Mouse (Mus musculus) intestine, postnatal 0 days (tissue): ENCODE measurements around the gene Pla1a. TPM values are rescaled to one million over a fixed set of nuclear protein-coding genes. Genes with fewer than 3 reads are reported as not detected.

Experiments
- ATAC-seq: fragments of 200-750 bp; cut with Nextera tagmentation; 2 replicates; pipeline ENCODE4 v1.8.0; 2017; ENCODE audit warnings: mild to moderate bottlenecking, moderate TSS enrichment, moderate library complexity
- H3K27ac ChIP-seq: fragments of 300-500 bp; sonication (generic); 2 replicates; pipeline ENCODE4 v1.5.1; 2014; ENCODE audit warnings: mild to moderate bottlenecking, low read depth, low read length, moderate library complexity
- H3K27me3 ChIP-seq: fragments of 300-500 bp; sonication (generic); replicated peaks from 2 replicates; pipeline ENCODE4 v1.6.1; 2014; ENCODE audit warnings: low read length, mixed read lengths; ENCODE audit not compliant: control insufficient read depth, insufficient read depth
- H3K36me3 ChIP-seq: fragments of 300-500 bp; sonication (generic); 2 replicates; pipeline ENCODE4 v1.6.1; 2014; ENCODE audit warnings: mild to moderate bottlenecking, moderate library complexity; ENCODE audit not compliant: control insufficient read depth, insufficient read depth
- H3K4me1 ChIP-seq: fragments of 300-500 bp; sonication (generic); replicated peaks from 2 replicates; pipeline ENCODE4 v1.6.1; 2014; ENCODE audit warnings: antibody characterized with exemption, low read length, mixed read lengths; ENCODE audit not compliant: control insufficient read depth, insufficient read depth
- H3K4me2 ChIP-seq: fragments of 300-500 bp; sonication (generic); replicated peaks from 2 replicates; pipeline ENCODE4 v1.6.1; 2014; ENCODE audit warnings: low read depth, mild to moderate bottlenecking, moderate library complexity
- H3K4me3 ChIP-seq: fragments of 300-500 bp; sonication (generic); 2 replicates; pipeline ENCODE4 v1.5.1; 2014; ENCODE audit warnings: low read depth, low read length
- H3K9ac ChIP-seq: fragments of 300-500 bp; sonication (generic); 2 replicates; pipeline ENCODE4 v1.6.1; 2014; ENCODE audit warnings: mild to moderate bottlenecking, low read depth, low read length
- H3K9me3 ChIP-seq: fragments of 300-500 bp; sonication (generic); 2 replicates; pipeline ENCODE4 v1.6.1; 2016; ENCODE audit warnings: mixed run types; ENCODE audit not compliant: control insufficient read depth
- CTCF ChIP-seq: sonication (generic); IDR thresholded peaks from 2 replicates; pipeline ENCODE4 v1.5.1; 2016; ENCODE audit warnings: low read depth, mild to moderate bottlenecking, control low read depth, antibody characterized with exemption, moderate library complexity
- WGBS: fragments of 180-500 bp; shearing (Covaris S2); extraction: QIAGEN DNeasy Blood & Tissue Kit; methylation state at CpG from one replicate; pipeline ENCODE4 v1.1.7; 2014; 5-methylcytosine and 5-hydroxymethylcytosine counted together
- polyA plus RNA-seq: library from polyadenylated mRNA; unstranded; fragments of >200 nt; fragmentation: Nextera tagmentation; extraction: Ambion mirVana; gene quantifications from 2 replicates; pipeline ENCODE4 v1.2.1, GENCODE M21; 2015

Pla1a gene
- polyA plus RNA-seq, 1 experiment from 2014 or later = 1.8 TPM

- no peak overlapping the region for H3K27ac ChIP-seq
- TF ChIP-seq CTCF = no peak
- no peak overlapping the region for H3K4me3 ChIP-seq
- H3K36me3 ChIP-seq = no peaks in the 10 kb centered on the region
- no peak for ATAC-seq
- no peak overlapping the region for H3K4me2 ChIP-seq
- H3K9ac ChIP-seq = no peak overlapping the region
- peaks cover 3% of the 10 kb centered on the region; the same call in 1 of the 2 replicates for H3K4me1 ChIP-seq
- no peaks in the 10 kb centered on the region for H3K27me3 ChIP-seq
- no peaks in the 10 kb centered on the region for H3K9me3 ChIP-seq
- WGBS = 87% methylated on average over 16 of the region's 16 CpGs
These were observed 59.0 kb downstream of the Pla1a start for GRCm38 (mm10) chr16:38373941-38374340.

DNA sequence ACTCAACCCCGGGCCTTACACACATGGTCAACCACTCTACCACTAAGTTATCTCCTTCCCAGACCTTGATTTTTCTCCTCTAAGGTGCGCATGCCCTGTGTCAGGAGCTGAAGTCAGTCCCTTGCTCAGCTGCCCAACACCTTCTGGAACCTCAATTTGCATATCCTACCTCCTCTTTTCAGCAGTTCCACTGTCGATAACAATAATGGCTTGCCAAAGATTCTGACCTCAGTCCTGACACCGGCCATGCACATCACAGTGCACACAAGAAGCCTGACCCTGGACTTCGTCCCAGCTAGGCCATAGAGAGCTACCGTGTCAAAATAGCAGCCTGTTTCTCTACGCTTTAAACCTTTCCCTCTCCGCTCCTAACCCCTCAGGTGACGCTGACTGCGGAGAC, 59.5 kb downstream of the Pla1a start:
- Histone ChIP-seq H3K27me3 (no peaks in the 10 kb centered on the region), H3K27ac (no peak overlapping the region), H3K9me3 (no peaks in the 10 kb centered on the region), H3K4me1 (no peaks in the 10 kb centered on the region), H3K36me3 (no peaks in the 10 kb centered on the region), H3K9ac (no peak overlapping the region), H3K4me2 (no peak overlapping the region), H3K4me3 (no peak overlapping the region)
- no peak for ATAC-seq
- TF ChIP-seq CTCF = no peak
- 75% methylated on average over 10 of the region's 10 CpGs for WGBS

- TF ChIP-seq CTCF = no peak
- WGBS = 89% methylated on average over 4 of the region's 4 CpGs
These were observed 60.1 kb downstream of the Pla1a start for GRCm38 (mm10) chr16:38372876-38373275.

GRCm38 (mm10) chr16:38371705-38372296, 61.1 kb downstream of the Pla1a start:
- Histone ChIP-seq H3K9ac (no peak overlapping the region), H3K27ac (no peak overlapping the region), H3K4me3 (no peak overlapping the region), H3K4me1 (no peaks in the 10 kb centered on the region), H3K27me3 (no peaks in the 10 kb centered on the region), H3K9me3 (no peaks in the 10 kb centered on the region), H3K36me3 (no peaks in the 10 kb centered on the region), H3K4me2 (no peak overlapping the region)
- ATAC-seq = no peak
- 89% methylated on average over 15 of the region's 15 CpGs for WGBS
- no peak for TF ChIP-seq CTCF

More at GRCm38 (mm10) chr16:38372876-38373275, 60.1 kb downstream of the Pla1a start:
- H3K36me3 ChIP-seq = no peaks in the 10 kb centered on the region
- ATAC-seq = no peak
- H3K9me3 ChIP-seq = no peaks in the 10 kb centered on the region
- no peaks in the 10 kb centered on the region for H3K27me3 ChIP-seq
- H3K4me1 ChIP-seq = no peaks in the 10 kb centered on the region
- no peak overlapping the region for H3K27ac ChIP-seq
- no peak overlapping the region for H3K9ac ChIP-seq
- H3K4me2 ChIP-seq = no peak overlapping the region
- no peak overlapping the region for H3K4me3 ChIP-seq

DNA sequence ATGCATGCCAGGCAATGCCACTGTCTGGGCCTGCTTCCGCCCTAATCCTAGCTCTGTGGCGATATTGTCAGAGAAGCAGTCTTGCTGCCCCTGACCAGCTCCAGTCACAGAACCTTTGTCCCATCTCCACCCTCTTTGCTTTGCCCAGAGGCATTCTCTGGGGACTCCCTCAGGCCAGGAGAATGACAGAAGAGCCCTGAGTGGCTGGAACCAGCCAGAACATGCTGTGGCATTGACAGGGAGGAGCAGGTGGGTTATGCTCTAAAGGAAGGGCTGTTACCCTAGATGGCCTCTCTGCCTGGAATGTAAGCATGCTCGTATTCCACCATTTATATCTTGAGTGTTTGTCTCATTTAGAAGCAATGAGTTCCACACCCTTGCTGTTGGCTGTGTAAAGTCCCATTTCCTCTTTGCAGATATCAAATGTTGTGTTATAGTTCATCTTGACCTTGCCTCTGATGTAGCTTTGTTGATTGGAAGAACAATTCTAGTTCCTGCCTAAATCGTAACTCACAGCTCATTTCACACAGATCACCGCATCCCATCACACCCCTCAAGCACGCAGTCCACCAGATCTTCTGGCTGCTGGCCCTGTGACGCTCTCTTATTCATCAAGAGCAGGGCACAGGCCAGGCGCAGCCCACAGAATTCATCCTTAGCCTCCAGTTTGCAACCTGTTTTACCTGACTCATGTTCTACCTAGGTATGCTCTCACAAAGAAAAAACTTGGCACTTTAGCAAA, 62.1 kb downstream of the Pla1a start:
- ATAC-seq = 0 out of 2 replicates have a peak, but pooled peaks have one; percentile 6

DNA sequence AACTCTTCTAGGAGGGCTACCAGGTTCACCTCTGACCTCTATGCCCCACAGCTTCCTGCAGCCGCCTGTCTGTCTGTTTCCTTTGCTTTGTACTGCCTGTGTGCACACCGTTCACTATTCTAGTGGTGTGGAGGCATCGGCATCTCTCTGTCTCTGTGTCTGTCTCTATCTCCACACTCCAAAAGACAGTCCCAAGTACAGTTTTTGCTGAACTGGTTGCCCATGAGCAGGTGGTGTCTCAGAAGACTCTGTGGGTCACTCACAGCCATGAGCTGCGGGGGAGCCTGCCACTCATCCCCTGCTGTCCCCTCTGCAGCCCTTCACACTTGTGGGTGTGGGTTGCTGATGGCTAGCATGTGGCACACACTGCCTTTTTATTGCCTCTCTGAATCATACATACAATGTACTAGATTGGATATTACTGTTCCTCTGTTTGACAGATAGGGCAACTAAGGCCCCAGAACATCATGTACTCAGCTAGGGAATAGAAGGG, 62.9 kb downstream of the Pla1a start:
- Histone ChIP-seq H3K9me3 (no peaks in the 10 kb centered on the region), H3K4me2 (no peak overlapping the region), H3K36me3 (no peaks in the 10 kb centered on the region), H3K4me1 (no peaks in the 10 kb centered on the region), H3K27me3 (no peaks in the 10 kb centered on the region), H3K4me3 (no peak overlapping the region), H3K27ac (no peak overlapping the region), H3K9ac (no peak overlapping the region)
- TF ChIP-seq CTCF = no peak
- WGBS = 83% methylated on average over 4 of the region's 4 CpGs
- ATAC-seq = no peak

More for the DNA sequence above, 62.1 kb downstream of the Pla1a start:
- no peaks in the 10 kb centered on the region for H3K9me3 ChIP-seq
- TF ChIP-seq CTCF = no peak
- H3K4me1 ChIP-seq = no peaks in the 10 kb centered on the region
- WGBS = 72% methylated on average over 8 of the region's 8 CpGs
- H3K27ac ChIP-seq = no peak overlapping the region
- H3K4me3 ChIP-seq = no peak overlapping the region
- no peaks in the 10 kb centered on the region for H3K36me3 ChIP-seq
- no peaks in the 10 kb centered on the region for H3K27me3 ChIP-seq
- H3K9ac ChIP-seq = no peak overlapping the region
- H3K4me2 ChIP-seq = no peak overlapping the region
